Mouse (Mus musculus): ENCODE results near the gene Cebpa. TPM values are rescaled to one million over a fixed set of nuclear protein-coding genes. Genes with fewer than 3 reads are reported as not detected.

The Cebpa gene
- total RNA-seq, 4 experiments from 2014 or later, result 8.8 to 31.2 (median 15.8) TPM

DNA sequence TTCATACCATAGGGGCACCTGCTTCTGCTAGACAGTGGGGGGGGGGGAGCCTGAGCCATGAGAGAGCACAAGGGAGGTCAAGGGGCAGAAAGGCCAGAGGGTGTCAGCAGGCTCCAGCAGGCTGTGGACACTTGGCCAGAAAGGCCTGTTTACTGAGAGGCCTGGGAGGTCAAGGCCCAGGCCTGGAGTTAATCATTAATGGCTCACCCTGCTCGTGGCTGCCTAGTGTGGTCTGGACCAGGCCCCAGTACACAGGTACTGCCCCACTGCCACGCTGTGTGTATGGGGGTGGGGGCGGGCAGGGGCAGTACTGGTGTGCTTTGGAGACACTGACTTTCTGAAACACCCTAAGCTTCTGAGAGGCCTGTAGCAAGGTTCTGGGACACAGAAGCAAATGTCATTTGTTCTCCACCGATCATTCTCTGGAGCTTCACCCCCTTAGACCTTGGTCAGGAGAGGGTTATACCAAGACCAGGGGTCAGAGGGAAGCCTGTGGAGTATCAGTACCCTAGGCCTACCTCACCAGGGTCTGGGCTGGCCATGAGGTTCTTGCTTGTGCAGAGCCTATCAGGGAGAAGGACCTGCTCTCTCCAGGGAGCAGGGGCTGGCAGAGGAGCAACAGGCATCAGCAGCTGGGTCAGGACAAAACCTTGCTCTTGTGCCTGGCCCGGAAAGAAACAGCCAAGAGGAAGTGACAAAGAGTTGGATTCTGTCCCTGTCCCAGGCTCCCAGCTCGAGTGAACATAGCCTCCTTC, 24.9 kb downstream of the Cebpa start:
- no peak for DNase-seq (ENCODE audit: low spot score in 2 of 2)

DNA sequence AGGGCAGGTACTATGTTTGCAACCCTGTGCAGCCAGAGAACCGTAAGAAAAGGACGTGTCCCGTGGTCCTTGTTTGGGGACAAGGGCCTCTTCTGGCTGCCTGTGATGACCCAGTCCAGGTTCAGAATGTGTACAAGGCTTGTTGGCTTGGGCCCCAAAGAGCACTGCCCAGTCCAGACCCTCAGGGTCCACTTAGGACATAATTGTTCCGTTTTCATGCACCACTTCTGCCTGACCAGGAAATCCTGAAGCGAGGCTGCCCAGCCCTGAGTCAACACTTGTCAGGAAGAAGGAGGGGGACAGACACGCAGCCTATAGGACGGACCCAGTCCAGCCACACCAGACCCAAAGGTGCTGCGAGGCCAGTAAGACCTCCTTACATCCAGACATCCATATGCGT, 26.0 kb downstream of the Cebpa start:
- DNase-seq (ENCODE audit: low spot score in 2 of 2), result no peak

DNA sequence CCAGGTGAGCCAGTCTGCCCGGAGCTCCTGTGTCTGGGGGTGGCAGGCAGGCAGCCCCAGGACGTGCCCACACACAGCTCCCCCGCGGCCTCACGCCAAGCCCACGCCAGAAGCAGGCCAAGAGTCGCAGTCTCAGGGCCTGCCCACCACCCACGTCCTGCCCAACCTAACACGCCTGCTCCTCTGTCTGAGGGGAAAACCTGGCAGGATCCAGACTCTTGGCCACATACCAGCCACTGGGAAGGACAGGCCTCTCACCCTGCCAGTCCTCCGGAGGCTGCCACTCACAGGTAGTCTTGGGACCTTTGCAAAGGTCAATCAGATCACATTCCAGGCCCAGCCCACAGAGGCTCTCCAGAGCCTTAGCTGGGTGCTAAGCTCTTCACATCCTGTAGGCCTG, 27.2 kb downstream of the Cebpa start:
- no peak for DNase-seq (ENCODE audit: low spot score in 2 of 2)

DNA sequence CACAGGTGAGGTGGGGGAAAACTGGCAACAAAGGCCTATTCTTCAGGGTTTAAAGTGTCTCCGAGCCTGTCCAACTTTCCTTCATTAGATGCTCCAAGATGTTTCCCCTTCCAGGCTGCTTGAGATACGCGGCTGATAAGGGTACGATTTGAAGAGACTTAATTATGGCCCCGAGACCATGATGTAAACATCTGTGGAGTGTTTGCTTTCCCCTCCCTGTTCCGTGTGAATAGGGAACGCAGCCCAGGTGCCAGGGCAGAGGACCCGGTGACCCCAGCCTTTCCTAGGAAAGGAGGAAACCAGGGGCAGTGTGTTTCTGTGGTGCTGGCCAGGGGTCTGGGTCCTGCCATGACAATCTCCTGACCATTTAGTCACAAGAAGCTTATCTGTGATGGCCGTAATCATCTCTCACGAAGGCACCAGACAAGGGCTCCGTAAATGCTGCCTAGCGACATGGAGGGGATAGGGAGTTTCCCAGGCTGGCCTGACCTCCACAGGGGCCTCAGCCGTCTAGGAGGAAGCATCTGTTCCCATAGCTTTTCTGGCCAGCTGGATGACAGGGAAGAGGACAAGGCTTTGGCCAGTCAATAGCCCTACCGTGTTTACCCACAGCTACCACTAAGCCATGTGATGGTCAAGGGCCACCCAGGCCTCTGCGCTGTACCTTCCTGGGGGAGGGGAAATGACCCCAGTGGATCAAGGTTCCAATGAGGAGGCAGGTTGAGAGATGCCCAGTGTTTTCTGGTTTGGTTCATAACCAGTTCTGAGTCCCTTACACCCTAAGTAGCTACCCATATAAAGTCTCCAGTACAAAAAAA, 30.7 kb downstream of the Cebpa start:
- DNase-seq (ENCODE audit: low spot score in 2 of 2), result no peak

DNA sequence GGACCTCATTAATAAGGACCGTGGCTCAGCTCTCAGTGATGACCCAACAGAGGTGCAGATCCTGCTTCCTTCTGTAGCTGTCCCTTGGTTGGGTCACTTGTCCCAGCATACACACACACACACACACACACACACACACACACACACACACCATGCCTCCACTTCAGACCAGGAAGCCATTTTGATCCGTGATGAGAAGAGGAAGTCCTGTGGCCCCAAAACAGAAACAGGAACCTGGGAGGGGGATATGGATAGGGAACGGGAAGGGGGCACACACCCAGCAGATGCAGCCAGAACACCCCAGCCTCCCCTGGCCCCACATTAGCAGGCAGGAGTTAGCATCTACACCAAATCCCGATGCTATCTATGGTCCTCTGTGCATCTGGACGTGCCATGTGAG, 31.8 kb downstream of the Cebpa start:
- DNase-seq (ENCODE audit: low spot score in 2 of 2), result no peak

DNA sequence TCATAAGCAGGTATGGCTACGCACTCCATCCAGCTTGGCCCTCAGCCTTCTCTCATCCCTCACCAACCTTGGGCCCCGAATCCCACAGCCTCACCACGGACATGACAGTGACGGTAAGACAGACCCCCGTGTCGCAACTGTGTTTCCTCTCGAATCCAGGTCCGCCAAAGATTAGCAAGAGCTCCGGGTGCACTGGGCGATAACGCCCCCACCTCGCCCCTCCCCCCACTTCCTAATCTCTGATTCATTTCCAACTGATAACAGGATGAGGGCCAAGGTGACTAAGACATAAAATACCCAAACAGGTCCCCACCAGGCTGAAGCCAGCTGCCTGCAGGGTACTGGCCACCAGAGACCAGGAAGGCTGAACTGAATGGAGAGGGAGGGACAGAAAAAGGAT, 35.4 kb downstream of the Cebpa start:
- DNase-seq (ENCODE audit: low spot score in 2 of 2), result no peak

DNA sequence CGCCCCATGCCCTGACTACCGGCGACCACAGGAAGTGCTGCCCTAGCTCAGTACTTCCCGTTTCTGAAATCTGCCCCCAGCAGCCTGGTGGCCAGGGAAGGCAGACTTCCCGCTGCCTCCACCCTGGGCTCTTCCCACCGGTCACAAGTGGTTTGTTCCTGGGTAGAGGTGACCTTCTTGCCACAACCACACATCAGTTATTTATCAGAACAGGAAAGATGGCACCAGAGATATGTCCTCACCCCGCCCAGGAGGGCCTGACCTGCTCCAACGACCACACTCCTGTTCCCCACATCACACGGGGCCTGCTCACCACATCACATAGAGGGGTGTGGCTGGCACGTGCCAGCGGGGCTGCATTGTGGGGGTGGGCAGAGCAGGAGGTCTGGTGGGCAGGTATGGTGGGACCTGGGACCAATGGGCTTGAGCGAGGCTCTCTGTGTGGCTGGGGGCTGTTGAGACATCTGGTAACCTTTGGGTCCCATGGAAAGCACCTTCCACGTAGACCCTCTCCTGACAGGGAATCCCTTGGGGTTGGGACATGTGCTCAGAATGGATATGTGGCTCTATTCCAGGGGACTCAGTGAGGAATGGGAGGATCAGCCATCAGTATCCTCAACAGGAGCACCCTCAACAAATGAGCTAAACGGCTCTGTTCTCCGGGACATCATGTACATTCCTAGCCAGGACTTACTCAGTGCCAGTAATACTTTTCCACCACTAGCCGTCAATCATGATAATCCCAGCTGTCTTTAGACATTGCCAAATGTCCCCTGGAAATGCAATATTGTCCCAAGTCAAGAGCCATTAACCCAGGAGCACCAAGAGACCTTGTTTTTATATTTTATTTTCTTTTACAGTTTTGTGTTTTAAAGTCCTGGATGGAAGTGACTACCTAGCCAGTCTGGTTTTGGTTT, 37.7 kb downstream of the Cebpa start:
- DNase-seq (ENCODE audit: low spot score in 2 of 2), result no peak

DNA sequence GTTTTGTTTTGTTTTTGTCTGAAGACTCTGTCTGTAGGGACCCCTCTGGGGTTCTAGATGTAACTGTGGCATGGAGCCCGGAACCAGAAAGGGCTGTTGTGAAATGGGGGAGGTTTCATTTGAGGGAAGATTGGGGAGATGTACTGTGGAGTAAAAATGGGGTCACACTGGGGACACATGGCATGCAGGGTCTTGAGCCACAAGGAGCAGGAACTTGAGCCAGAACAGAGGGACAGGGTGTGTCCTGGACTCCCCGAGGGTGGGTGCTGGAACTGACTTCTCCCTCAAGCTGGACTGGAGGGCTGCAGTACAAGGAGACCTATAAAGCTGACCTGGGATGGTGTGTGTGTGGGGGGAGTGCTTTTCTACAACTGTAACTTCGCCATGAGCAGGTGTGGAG, 38.4 kb downstream of the Cebpa start:
- DNase-seq (ENCODE audit: low spot score in 2 of 2), result no peak

DNA sequence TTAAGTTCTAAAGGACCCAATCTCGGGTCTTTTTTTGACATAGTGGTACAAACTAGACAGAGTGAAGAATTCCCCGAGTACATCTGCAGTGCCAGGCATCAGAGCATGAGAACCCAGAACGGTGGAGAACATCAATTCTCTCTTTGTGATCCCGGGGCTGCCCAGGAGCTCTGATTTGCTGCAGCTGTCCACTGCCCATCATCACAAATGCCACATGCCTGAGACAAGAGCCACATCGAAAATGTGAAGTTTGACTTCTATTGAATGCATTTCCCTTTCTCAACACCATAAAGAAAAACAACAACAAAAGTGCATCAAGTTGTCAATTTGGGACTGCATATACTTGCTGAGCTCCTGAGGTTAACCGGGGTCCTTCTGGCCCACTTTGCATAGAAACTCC, 43.4 kb downstream of the Cebpa start:
- no peak for DNase-seq (ENCODE audit: low spot score in 2 of 2)

DNA sequence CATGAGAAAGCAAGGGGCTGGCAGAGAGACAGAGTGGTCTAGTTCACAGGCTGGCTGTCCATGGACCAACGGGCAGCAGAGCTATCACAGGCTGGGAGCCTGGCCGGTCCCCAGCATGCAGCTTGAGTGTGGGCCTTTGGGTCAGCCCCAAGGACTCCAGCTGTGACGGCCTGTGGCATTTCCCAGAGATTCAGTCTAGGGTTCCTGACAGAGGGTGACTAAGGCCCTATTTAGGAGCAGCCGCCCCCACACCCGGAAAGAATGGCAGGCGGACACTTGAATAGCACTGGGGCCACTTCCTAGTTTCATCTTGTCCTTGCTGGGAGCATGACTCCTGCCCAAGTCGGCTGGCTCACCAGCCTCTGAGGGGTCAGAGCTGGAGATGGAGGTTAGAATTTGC, 44.5 kb downstream of the Cebpa start:
- no peak for DNase-seq (ENCODE audit: low spot score in 2 of 2)

DNA sequence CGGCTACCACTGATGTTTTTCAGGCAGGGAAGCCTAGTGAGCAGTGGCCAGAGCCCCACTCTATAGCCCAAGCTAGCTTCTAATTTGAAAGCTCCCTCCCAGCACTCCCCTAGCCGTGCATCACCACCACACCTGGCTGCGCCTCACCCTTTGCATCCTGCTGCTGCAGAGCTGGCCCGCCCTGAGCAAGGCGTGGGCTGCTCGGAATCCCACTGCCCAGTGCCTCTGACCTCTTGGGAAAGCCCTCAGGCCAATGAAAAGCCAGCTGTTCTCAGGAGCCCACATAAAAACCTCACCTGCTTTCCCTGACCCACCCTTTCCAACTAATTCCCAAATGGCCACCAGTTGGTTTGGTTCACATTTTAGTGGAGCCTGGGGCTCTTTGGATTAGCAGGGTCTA, 45.0 kb downstream of the Cebpa start:
- DNase-seq (ENCODE audit: low spot score in 2 of 2), result no peak

DNA sequence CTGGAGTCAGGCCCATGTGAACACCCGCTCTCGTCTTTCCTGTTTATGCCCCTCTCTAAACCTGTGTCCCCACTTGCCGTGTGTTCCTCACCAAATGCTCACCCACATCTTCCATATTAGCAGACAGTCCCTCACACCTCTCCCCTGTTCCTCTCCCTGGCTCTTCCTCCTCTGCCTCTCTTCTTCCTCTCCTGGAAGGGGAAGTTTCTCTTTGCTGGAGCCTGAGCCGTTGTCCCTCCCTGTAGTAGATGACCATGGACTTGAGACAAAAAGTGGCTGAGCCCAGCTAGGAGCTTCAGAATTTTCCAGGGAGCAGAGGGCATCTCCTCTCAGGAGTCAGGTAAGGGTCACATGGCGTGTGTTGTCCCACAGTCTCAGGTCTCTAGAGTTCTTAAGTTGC, 47.9 kb downstream of the Cebpa start:
- DNase-seq (ENCODE audit: low spot score in 2 of 2), result no peak

DNA sequence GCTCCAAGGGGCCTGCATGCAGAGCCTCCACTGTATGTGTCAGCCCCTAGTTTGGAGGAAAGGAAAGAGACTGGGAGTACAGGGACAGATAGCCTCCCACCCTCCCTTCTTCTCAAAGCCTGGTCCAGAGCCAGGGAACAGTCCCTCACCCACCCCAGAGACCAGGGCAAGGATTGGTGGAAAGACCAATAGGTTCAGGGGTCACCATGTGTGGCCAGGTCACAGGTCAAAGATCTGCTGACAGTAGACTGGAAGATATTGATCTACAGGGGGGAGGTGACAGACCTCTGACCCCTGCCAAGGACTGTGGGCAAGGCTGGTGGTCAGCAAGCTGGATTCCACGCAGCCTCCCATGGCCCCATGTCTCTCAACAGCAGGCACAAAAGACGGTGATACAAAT, 48.8 kb downstream of the Cebpa start:
- no peak for DNase-seq (ENCODE audit: low spot score in 2 of 2)

DNA sequence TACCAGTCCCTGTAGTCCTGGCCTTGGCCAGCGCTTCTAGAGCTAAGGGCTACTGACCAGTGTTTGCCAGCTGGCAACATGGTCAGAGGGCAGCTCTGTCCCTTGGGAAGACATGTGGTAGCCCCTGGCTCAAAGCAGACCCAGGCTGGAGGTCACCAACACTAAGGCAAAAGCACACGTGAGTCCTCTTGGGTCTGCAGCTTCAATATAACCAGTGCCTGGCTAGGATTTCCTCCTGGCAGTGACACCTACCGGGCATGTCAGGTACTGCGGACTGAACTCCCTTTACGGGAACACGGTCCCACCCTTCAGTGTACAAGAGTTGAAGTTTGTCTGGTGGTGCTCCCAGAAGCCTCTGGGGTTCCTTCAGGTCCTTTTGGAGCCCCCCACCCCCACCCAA, 50.2 kb downstream of the Cebpa start:
- DNase-seq (ENCODE audit: low spot score in 2 of 2), result peak; percentile 60 to 89

Small RNA genes lying within 50 kb of the gene (microRNA-seq; reads per million reads assigned to microRNA genes)
- 0 reads per million in 2 experiments for gene Gm25033

Other genes starting within 250 kb of the Cebpa start
- gene Pepd, start 206.9 kb upstream of the Cebpa start, total RNA-seq (2022), result 10 to 100 TPM; 32.5 to 36.0 (median 33.8) TPM
- gene Cebpg, start 62.7 kb upstream of the Cebpa start, total RNA-seq (2022), result 10 to 100 TPM; 29.4 to 43.7 (median 35.0) TPM
- 10 to 100 TPM; 36.2 to 45.5 (median 37.5) TPM for gene Slc7a10, start 67.1 kb downstream of the Cebpa start, total RNA-seq (2022)
- gene Lrp3, start 96.2 kb downstream of the Cebpa start, total RNA-seq (2022), result 10 to 100 TPM; 74.3 to 86.0 (median 77.5) TPM
- gene Gpatch1, start 199.1 kb downstream of the Cebpa start, total RNA-seq (2022), result 10 to 100 TPM; 24.2 to 27.5 (median 25.3) TPM
- 1 to 10 TPM; 5.5 to 8.2 (median 7.1) TPM for gene Rhpn2, start 214.9 kb downstream of the Cebpa start, total RNA-seq (2022)

All from left cerebral cortex, adult 8-10 months (tissue).